Mouse (Mus musculus) gastrocnemius, adult 2 months (tissue): ENCODE results near the gene C3. TPM values are rescaled to one million over a fixed set of nuclear protein-coding genes. Genes with fewer than 3 reads are reported as not detected.
A peak's percentile ranks its signal among the peaks of the same experiment; 100 is the strongest.

Source experiments
- DNase-seq: peaks from one replicate; pipeline ENCODE4 v3.0.0; 2022
- H3K27ac ChIP-seq: fragments of 200-600 bp; 2 replicates; pipeline ENCODE4 v1.8.1; 2022; ENCODE audit warnings: mild to moderate bottlenecking
- H3K4me3 ChIP-seq: fragments of 200-600 bp; 2 replicates; pipeline ENCODE4 v1.8.1; 2022; ENCODE audit warnings: mild to moderate bottlenecking, moderate library complexity
- CTCF ChIP-seq: fragments of 200-600 bp; IDR thresholded peaks from 2 replicates; pipeline ENCODE4 v1.8.1; 2022; ENCODE audit warnings: antibody characterized with exemption, mild to moderate bottlenecking, moderate library complexity
- intact Hi-C: fragments of 180-260 bp; cut with DNase I; formaldehyde crosslinking; loops from one replicate; pipeline ENCODE4 v1.15.1; 2025
- microRNA-seq: library from miRNA; unstranded; fragments of <30 nt; microRNA quantifications from one replicate; pipeline ENCODE4 v1.2.0, GENCODE M21; 2021
- total RNA-seq, 2 experiments: library from RNA; stranded (reverse); gene quantifications; 2 replicates each; pipeline ENCODE4 v1.2.3; 2021

C3 gene
- total RNA-seq, 2 experiments from 2014 or later = 10.3 to 24.5 TPM

DNA sequence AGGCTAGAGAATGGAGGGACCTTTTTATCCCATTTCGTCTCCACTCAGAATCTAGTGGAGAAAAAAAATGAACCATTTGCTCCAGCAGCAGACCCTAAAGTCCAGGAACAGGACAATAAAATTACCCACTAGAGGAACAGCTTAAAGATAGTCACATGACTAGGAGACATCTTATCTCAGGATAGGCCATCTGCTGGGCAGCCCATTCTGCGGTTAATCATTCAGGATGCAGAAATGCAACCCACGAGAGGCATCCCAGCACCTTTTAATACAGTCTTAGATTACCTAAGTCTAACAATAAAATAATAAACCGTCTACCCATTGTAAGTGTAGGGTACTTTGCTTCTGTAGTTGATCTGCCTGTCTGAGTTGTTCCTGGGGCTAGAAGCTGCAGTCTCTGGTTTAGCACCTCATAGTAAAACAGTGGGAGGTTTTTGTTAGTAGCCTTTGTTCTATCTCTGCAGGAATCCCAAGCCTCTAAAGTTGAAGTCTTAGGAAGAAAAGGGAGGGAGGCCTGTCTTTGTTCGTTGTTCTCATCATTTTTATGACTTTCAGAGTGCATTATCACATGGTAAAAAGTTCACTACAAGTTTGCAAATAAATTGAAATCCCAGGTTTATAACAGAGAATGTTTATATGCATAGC, 57.2 kb downstream of the C3 start:
- TF ChIP-seq CTCF = no peak
- intact Hi-C loops = no loop called here
- Histone ChIP-seq H3K27ac (no peak overlapping the region), H3K4me3 (no peak overlapping the region)
- DNase-seq = no peak

DNA sequence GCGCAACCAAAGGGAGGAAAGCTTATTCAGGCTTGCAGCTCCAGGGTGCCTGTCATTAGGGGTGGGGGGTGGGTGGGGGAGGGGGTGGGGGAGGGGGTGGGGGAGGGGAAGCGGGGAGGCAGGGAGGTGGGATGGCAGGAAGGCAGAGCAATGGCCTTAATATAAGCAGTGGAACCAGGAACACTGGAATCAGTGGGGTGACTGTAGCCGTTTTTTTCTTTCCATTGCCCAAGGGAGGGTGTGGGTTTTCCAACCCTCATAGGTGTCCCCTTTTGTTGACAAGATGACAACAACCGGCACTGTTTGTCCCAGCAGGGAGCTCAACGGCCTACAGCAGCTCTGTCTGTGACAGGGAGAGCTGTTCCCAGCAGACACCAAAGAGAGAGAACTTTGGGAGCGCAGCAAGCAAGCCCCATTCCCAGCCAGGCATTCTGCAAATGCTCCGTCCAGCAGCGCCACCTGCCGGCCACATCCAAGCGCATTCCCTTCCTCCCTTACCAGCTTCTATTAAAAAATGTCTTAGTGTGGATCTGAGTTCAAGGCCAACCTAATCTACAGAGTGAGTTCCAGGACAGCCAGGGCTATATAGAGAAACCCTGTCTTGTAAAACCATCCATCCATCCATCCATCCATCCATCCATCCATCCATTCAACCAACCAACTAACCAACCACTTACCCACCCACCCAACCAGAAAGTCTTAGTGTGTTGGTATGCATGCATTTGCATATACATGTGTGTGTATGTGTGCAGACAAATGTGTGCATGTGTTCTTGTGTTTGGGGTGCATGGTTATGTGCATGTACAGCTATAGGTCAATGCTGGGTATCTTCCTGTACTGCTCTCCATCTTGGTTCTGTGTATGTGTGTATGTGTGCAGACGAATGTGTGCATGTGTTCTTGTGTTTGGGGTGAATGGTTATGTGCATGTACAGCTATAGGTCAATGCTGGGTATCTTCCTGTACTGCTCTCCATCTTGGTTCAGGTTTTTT, 60.8 kb downstream of the C3 start:
- intact Hi-C loops = loop anchor here (1.0 to 5.0 kb wide), 4 partner anchors 70 to 360 kb away; partner anchors contain the start of gene Alkbh7
- peak; percentile 89 for TF ChIP-seq CTCF
- DNase-seq = peak; percentile 91

More for the DNA sequence above, 60.8 kb downstream of the C3 start:
- no peak overlapping the region for H3K27ac ChIP-seq
- H3K4me3 ChIP-seq = 0 out of 2 replicates have a peak overlapping the region, but pooled peaks have one; percentile 13

Small RNA genes within 50 kb of the gene (microRNA-seq; reads per million reads assigned to microRNA genes)
- not detected for gene Mir6978

Other genes with a start within 250 kb of the C3 start
- gene Acer1, start 246.0 kb downstream of the C3 start, total RNA-seq = not detected
- gene Clpp, start 237.8 kb downstream of the C3 start, total RNA-seq = 10 to 100 TPM; 33.8 to 40.7 TPM
- gene Alkbh7, start 230.8 kb downstream of the C3 start, total RNA-seq = 10 to 100 TPM; 21.8 to 30.4 TPM
- gene Pspn, start 228.1 kb downstream of the C3 start, total RNA-seq = not detected
- gene Gtf2f1, start 216.8 kb downstream of the C3 start, total RNA-seq = 10 to 100 TPM; 15.4 to 17.9 TPM
- gene Gm17949, start 216.7 kb downstream of the C3 start, total RNA-seq = not detected
- gene Khsrp, start 196.6 kb downstream of the C3 start, total RNA-seq = 10 to 100 TPM; 26.6 to 30.5 TPM
- not detected for gene Slc25a41, start 186.5 kb downstream of the C3 start, total RNA-seq
- not detected for gene Crb3, start 169.0 kb downstream of the C3 start, total RNA-seq
- gene Slc25a23, start 168.3 kb downstream of the C3 start, total RNA-seq = 10 to 100 TPM; 34.4 to 52.2 TPM
- gene Dennd1c, start 149.6 kb downstream of the C3 start, total RNA-seq = under 1 TPM; 0.22 to 0.56 TPM
- 1 to 10 TPM in 1 of 2 experiments, under 1 TPM in 1; 0.64 to 1.7 TPM for gene Tubb4a, start 140.4 kb downstream of the C3 start, total RNA-seq
- under 1 TPM; 0.47 to 0.61 TPM for gene Tnfsf9, start 122.8 kb downstream of the C3 start, total RNA-seq
- gene Cd70, start 78.4 kb downstream of the C3 start, total RNA-seq = not detected
- gene Tnfsf14, start 34.0 kb downstream of the C3 start, total RNA-seq = not detected
- 10 to 100 TPM; 24.0 to 24.4 TPM for gene Gpr108, start 20.3 kb upstream of the C3 start, total RNA-seq
- 100 to 1,000 TPM; 170 to 176 TPM for gene Trip10, start 21.3 kb upstream of the C3 start, total RNA-seq
- gene Vav1, start 51.0 kb upstream of the C3 start, total RNA-seq = under 1 TPM; 0.46 to 0.56 TPM
- 1 to 10 TPM; 2.4 to 3.2 TPM for gene Adgre1, start 130.6 kb upstream of the C3 start, total RNA-seq